Mouse (Mus musculus) kidney, embryonic 16.5 days (tissue): ENCODE results near the gene Cd244a. TPM values are rescaled to one million over a fixed set of nuclear protein-coding genes. Genes with fewer than 3 reads are reported as not detected.
A peak's percentile ranks its signal among the peaks of the same experiment; 100 is the strongest.

Source experiments
- ATAC-seq: fragments of 200-750 bp; cut with Nextera tagmentation; 2 replicates; pipeline ENCODE4 v1.8.0; 2017; ENCODE audit warnings: moderate TSS enrichment; ENCODE audit not compliant: low FRiP score, low TSS enrichment
- H3K27ac ChIP-seq: fragments of 300-500 bp; sonication (generic); 2 replicates; pipeline ENCODE4 v1.5.1; 2014; ENCODE audit warnings: low read length
- H3K27me3 ChIP-seq: fragments of 300-500 bp; sonication (generic); 2 replicates; pipeline ENCODE4 v1.6.1; 2014; ENCODE audit warnings: low read length, control low read depth, mixed read lengths; ENCODE audit not compliant: insufficient read depth
- H3K36me3 ChIP-seq: fragments of 300-500 bp; sonication (generic); 2 replicates; pipeline ENCODE4 v1.6.1; 2014; ENCODE audit warnings: low read length, control low read depth, mixed read lengths; ENCODE audit not compliant: insufficient read depth
- H3K4me1 ChIP-seq: fragments of 300-500 bp; sonication (generic); 2 replicates; pipeline ENCODE4 v1.6.1; 2014; ENCODE audit warnings: low read length, control low read depth, mixed read lengths; ENCODE audit not compliant: insufficient read depth
- H3K4me2 ChIP-seq: fragments of 300-500 bp; sonication (generic); replicated peaks from 2 replicates; pipeline ENCODE4 v1.6.1; 2014; ENCODE audit warnings: low read depth, low read length
- H3K4me3 ChIP-seq: fragments of 300-500 bp; sonication (generic); 2 replicates; pipeline ENCODE4 v1.5.1; 2014; ENCODE audit warnings: mild to moderate bottlenecking, low read length
- H3K9ac ChIP-seq: fragments of 300-500 bp; sonication (generic); replicated peaks from 2 replicates; pipeline ENCODE4 v1.6.1; 2014; ENCODE audit warnings: low read length
- H3K9me3 ChIP-seq: fragments of 300-500 bp; sonication (generic); 2 replicates; pipeline ENCODE4 v1.6.1; 2016; ENCODE audit warnings: low read length, control low read depth
- WGBS: fragments of 180-500 bp; shearing (Covaris S2); extraction: QIAGEN DNeasy Blood & Tissue Kit; methylation state at CpG from one replicate; pipeline ENCODE4 v1.1.7; 2014; 5-methylcytosine and 5-hydroxymethylcytosine counted together
- polyA plus RNA-seq: library from polyadenylated mRNA; unstranded; fragments of >200 nt; fragmentation: Nextera tagmentation; extraction: Ambion mirVana; gene quantifications from 2 replicates; pipeline ENCODE4 v1.2.1, GENCODE M21; 2015

Gene Cd244a
- polyA plus RNA-seq, 1 experiment from 2014 or later: 0.07 TPM

DNA sequence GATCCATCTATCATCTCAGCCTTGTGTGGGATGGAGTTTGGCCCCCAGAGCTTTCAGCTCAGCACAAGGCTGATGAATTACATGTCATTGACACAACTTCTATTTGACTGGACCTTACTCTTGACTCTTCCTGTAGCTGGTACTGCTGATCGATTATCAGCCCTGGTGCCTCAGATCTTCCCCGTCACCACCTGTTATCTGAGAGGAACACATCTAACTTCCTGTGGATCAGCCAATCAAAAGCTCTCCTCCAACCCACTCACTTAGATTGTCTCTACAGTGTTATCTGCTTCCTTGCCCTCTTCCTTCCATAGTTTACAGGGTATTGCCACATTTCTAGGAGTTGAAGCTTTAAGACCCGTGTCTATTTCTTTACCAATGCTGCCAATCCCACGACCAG is 6.9 kb downstream of the Cd244a start:
- 70% methylated on average over 4 of the region's 4 CpGs for WGBS
- no peak for ATAC-seq

GRCm38 (mm10) chr1:171566777-171567176 is 7.8 kb downstream of the Cd244a start:
- H3K27ac ChIP-seq: no peak overlapping the region
- no peaks in the 10 kb centered on the region for H3K4me1 ChIP-seq
- H3K4me3 ChIP-seq: no peak overlapping the region
- ATAC-seq: peak; percentile 35; the same call in 1 of the 2 replicates
- no peaks in the 10 kb centered on the region for H3K36me3 ChIP-seq
- no peak overlapping the region for H3K4me2 ChIP-seq
- no peak overlapping the region for H3K9ac ChIP-seq
- no peaks in the 10 kb centered on the region for H3K9me3 ChIP-seq
- H3K27me3 ChIP-seq: no peaks in the 10 kb centered on the region
- 22% methylated on average over 8 of the region's 8 CpGs for WGBS

More for the DNA sequence above, 6.9 kb downstream of the Cd244a start:
- Histone ChIP-seq H3K27me3 (no peaks in the 10 kb centered on the region), H3K4me3 (no peak overlapping the region), H3K9ac (no peak overlapping the region), H3K9me3 (no peaks in the 10 kb centered on the region), H3K27ac (no peak overlapping the region), H3K4me2 (no peak overlapping the region), H3K36me3 (no peaks in the 10 kb centered on the region), H3K4me1 (no peaks in the 10 kb centered on the region)

DNA sequence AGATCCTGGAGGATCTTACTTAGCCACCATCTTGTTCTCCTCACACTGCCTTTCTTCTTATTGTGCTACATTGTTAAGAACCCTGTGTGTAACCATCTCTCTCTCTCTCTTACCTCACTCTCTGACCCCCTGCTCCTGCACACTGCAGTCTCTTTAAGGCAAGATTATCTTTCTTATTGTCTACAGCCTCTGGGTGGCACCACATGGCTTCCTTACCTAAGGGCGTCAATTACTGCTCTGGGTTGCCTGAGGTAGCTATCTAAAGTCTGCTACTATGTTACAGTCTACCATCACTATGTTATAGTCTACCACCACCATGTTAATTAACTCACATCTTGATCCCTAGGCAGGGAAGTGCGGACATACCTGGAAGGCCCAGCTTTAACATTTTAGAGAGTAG is 9.4 kb downstream of the Cd244a start:
- 59% methylated on average over 2 of the region's 2 CpGs for WGBS
- no peak overlapping the region for H3K9ac ChIP-seq
- no peaks in the 10 kb centered on the region for H3K9me3 ChIP-seq
- no peak overlapping the region for H3K4me3 ChIP-seq
- no peak for ATAC-seq
- H3K27ac ChIP-seq: no peak overlapping the region
- no peaks in the 10 kb centered on the region for H3K27me3 ChIP-seq
- H3K4me1 ChIP-seq: no peaks in the 10 kb centered on the region
- H3K36me3 ChIP-seq: no peaks in the 10 kb centered on the region
- H3K4me2 ChIP-seq: no peak overlapping the region

DNA sequence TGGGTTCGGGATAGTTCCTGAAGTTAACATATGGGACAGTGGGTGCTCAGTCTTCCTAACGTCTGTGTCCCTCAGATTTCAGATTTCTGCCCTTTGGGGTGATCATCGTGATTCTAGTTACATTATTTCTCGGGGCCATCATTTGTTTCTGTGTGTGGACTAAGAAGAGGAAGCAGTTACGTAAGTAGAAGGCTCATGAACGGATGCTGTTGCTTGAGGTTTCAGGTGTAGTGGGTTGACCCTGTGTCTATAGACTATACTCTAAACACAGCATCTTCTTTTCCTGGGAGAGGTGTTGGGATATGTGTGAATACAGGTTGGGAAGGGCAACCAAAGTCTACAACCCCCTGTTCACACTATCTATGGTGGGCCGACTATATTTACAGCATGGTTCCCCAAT is 18.2 kb downstream of the Cd244a start:
- ATAC-seq: no peak

GRCm38 (mm10) chr1:171584584-171584983 is 25.6 kb downstream of the Cd244a start:
- ATAC-seq: no peak
- Histone ChIP-seq H3K27ac (no peak overlapping the region), H3K27me3 (no peaks in the 10 kb centered on the region), H3K9ac (no peak overlapping the region), H3K4me3 (no peak overlapping the region), H3K9me3 (no peaks in the 10 kb centered on the region), H3K4me2 (no peak overlapping the region), H3K36me3 (no peaks in the 10 kb centered on the region), H3K4me1 (no peaks in the 10 kb centered on the region)
- 78% methylated on average over 2 of the region's 2 CpGs for WGBS

More for the DNA sequence above, 18.2 kb downstream of the Cd244a start:
- H3K27me3 ChIP-seq: no peaks in the 10 kb centered on the region
- H3K27ac ChIP-seq: no peak overlapping the region
- no peaks in the 10 kb centered on the region for H3K4me1 ChIP-seq
- H3K4me3 ChIP-seq: no peak overlapping the region
- H3K9me3 ChIP-seq: no peaks in the 10 kb centered on the region
- 85% methylated on average over 7 of the region's 7 CpGs for WGBS
- H3K4me2 ChIP-seq: no peak overlapping the region
- H3K9ac ChIP-seq: no peak overlapping the region
- H3K36me3 ChIP-seq: no peaks in the 10 kb centered on the region

DNA sequence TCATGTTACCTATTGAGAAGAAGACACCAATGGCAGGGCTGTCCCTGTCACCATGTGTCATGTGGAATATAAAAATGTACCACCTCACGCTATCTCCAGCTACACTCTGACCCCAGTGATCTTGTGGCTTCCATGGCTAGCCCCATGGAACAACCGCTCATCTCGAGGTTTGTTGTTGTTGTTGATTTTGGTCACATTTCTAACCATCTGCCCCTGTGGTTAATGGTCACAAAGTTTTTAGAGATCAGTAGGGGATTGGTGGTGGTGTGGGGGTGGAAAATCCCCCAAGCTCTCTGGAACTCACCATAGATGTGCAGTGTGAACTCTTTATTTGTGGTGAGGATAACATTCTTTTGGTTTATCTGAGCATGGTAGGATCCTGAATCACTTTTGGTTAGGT is 45.7 kb downstream of the Cd244a start:
- no peaks in the 10 kb centered on the region for H3K27me3 ChIP-seq
- no peak overlapping the region for H3K4me2 ChIP-seq
- no peak for ATAC-seq
- no peak overlapping the region for H3K9ac ChIP-seq
- WGBS: 84% methylated on average over 3 of the region's 3 CpGs
- no peak overlapping the region for H3K4me3 ChIP-seq
- no peaks in the 10 kb centered on the region for H3K4me1 ChIP-seq
- no peak overlapping the region for H3K27ac ChIP-seq
- no peaks in the 10 kb centered on the region for H3K9me3 ChIP-seq
- H3K36me3 ChIP-seq: no peaks in the 10 kb centered on the region

DNA sequence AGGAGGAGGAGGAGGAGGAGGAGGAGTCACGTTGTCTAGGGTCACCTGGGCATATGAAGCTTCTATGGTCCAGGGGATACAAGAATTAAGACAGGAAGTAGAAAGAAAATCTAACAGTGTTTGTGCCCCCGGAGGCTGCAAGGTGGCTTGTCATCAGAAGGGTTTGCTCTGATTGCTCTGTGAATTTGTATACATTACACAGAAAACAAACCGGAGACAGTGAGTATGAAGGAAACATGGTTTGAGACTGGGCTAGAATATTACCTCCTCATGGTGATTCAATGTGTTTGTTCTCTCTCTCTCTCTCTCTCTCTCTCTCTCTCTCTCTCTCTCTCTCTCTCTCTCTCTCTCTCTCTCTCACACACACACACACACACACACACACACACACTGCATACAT is 47.7 kb downstream of the Cd244a start:
- Histone ChIP-seq H3K27ac (no peak overlapping the region), H3K9ac (no peak overlapping the region), H3K36me3 (no peaks in the 10 kb centered on the region), H3K4me2 (no peak overlapping the region), H3K27me3 (no peaks in the 10 kb centered on the region), H3K4me3 (no peak overlapping the region), H3K9me3 (no peaks in the 10 kb centered on the region), H3K4me1 (no peaks in the 10 kb centered on the region)
- 72% methylated on average over 3 of the region's 3 CpGs for WGBS
- no peak for ATAC-seq

DNA sequence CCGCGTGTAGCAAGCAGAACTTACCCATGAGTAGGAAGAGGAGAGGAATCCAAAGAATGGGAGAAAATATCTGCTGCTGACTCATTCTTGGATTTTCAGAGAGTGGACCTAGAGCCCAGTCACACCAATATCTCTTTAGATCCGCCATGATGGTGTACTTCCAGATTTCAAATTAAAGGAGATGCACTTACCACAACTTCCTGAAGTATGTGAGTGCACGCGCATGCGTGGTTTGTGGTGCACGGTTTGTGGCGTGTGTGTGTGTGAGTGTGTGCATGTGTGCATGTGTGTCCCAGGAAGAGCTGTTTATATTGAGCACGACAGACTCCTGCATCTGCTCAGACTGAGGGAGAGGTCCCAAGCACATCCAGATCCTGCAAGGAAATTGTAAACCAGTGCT is 48.2 kb downstream of the Cd244a start, which contains the start of gene Ly9:
Gene Ly9, minus strand, starts transcription at position 235 of the 400 bp plus-strand sequence.
- Histone ChIP-seq H3K27ac (no peak within 1 kb of the TSS), H3K27me3 (no peaks in the 10 kb centered on the region), H3K4me3 (no peak within 1 kb of the TSS), H3K36me3 (no peaks in the 10 kb centered on the region), H3K4me2 (no peak within 1 kb of the TSS), H3K4me1 (no peaks in the 10 kb centered on the region), H3K9ac (no peak within 1 kb of the TSS), H3K9me3 (no peaks in the 10 kb centered on the region)
- ATAC-seq: no peak
- WGBS: 85% methylated on average over 9 of the region's 9 CpGs

GRCm38 (mm10) chr1:171610026-171610425 is 51.0 kb downstream of the Cd244a start:
- no peak overlapping the region for H3K27ac ChIP-seq
- H3K9me3 ChIP-seq: no peaks in the 10 kb centered on the region
- H3K4me1 ChIP-seq: no peaks in the 10 kb centered on the region
- H3K4me3 ChIP-seq: no peak overlapping the region
- no peak overlapping the region for H3K9ac ChIP-seq
- no peak overlapping the region for H3K4me2 ChIP-seq
- ATAC-seq: no peak
- no peaks in the 10 kb centered on the region for H3K27me3 ChIP-seq
- no peaks in the 10 kb centered on the region for H3K36me3 ChIP-seq
- 96% methylated on average over 2 of the region's 2 CpGs for WGBS

GRCm38 (mm10) chr1:171610781-171611180 is 51.8 kb downstream of the Cd244a start:
- Histone ChIP-seq H3K36me3 (no peaks in the 10 kb centered on the region), H3K4me1 (no peaks in the 10 kb centered on the region), H3K27ac (no peak overlapping the region), H3K4me2 (no peak overlapping the region), H3K9ac (no peak overlapping the region), H3K27me3 (no peaks in the 10 kb centered on the region), H3K4me3 (no peak overlapping the region), H3K9me3 (no peaks in the 10 kb centered on the region)
- ATAC-seq: no peak
- WGBS: 32% methylated on average over 1 of the region's 1 CpGs
